Mouse (Mus musculus) bone marrow, adult 2 months (tissue): Measurements from ENCODE around the gene Lmntd1.

ENCODE experiments used
- CTCF ChIP-seq: fragments of 200-500 bp; IDR thresholded peaks from 2 replicates; pipeline ENCODE4 v1.5.1; 2011; ENCODE audit warnings: low read length, control low read depth; ENCODE audit not compliant: control insufficient read depth, insufficient read depth
- POLR2A ChIP-seq: fragments of 200-500 bp; IDR thresholded peaks from 2 replicates; pipeline ENCODE4 v1.6.1; 2011; ENCODE audit warnings: low read depth, mild to moderate bottlenecking, control low read depth, low read length, borderline replicate concordance; ENCODE audit not compliant: control insufficient read depth

GRCm38 (mm10) chr6:145477367-145477905 is 136.7 kb downstream of the Lmntd1 start:
- TF ChIP-seq POLR2A = no peak
- no peak for TF ChIP-seq CTCF
